Mouse (Mus musculus) inflammation-experienced regulatory T-cells (primary cell): ENCODE measurements around the gene Vmn2r53. TPM values are rescaled to one million over a fixed set of nuclear protein-coding genes. Genes with fewer than 3 reads are reported as not detected.

Source experiments
- polyA plus RNA-seq, 2 experiments: library from polyadenylated mRNA; unstranded; fragments of 100-300 nt; shearing (Covaris generic); gene quantifications; one replicate each; pipeline ENCODE4 v1.2.1; 2017

Gene Vmn2r53
- under 1 TPM; 0.10 to 0.22 TPM for polyA plus RNA-seq

GRCm38 (mm10) chr7:12608688-12609087 is at the start of gene Vmn2r53:
Vmn2r53 (minus strand) TSS chr7:12608788.

GRCm38 (mm10) chr7:12640219-12640618 is 31.6 kb upstream of the Vmn2r53 start, which contains the start of gene Vmn2r54:
Vmn2r54 (minus strand) TSS chr7:12640319.

Other genes starting within 250 kb of the Vmn2r53 start
- gene Vmn1r84, start 239.5 kb downstream of the Vmn2r53 start, polyA plus RNA-seq, result 1 to 10 TPM in 1 of 2 experiments, under 1 TPM in 1; 0.30 to 2.0 TPM
- 1 to 10 TPM; 2.4 to 7.3 TPM for gene Zfp551, start 186.0 kb downstream of the Vmn2r53 start, polyA plus RNA-seq
- gene Zfp606, start 130.5 kb downstream of the Vmn2r53 start, polyA plus RNA-seq, result 1 to 10 TPM; 7.0 to 10.0 TPM
- under 1 TPM; 0.18 to 0.32 TPM for gene 2900092C05Rik, start 96.3 kb downstream of the Vmn2r53 start, polyA plus RNA-seq
- not detected for gene Vmn2r54, start 31.5 kb upstream of the Vmn2r53 start, polyA plus RNA-seq
- gene Vmn2r55, start 76.2 kb upstream of the Vmn2r53 start, polyA plus RNA-seq, result not detected
- gene Vmn2r56, start 126.2 kb upstream of the Vmn2r53 start, polyA plus RNA-seq, result under 1 TPM in 1 of 2 experiments, not detected in 1; 0.37 TPM
- gene Zscan18, start 194.8 kb upstream of the Vmn2r53 start, polyA plus RNA-seq, result 1 to 10 TPM; 2.6 to 3.3 TPM
- 10 to 100 TPM; 11.9 to 14.9 TPM for gene Zfp329, start 210.1 kb upstream of the Vmn2r53 start, polyA plus RNA-seq
- 10 to 100 TPM; 70.8 to 81.5 TPM for gene Zfp110, start 226.0 kb upstream of the Vmn2r53 start, polyA plus RNA-seq